Mouse (Mus musculus): Measurements from ENCODE around the gene Atp6v0a2. TPM values are rescaled to one million over a fixed set of nuclear protein-coding genes. Genes with fewer than 3 reads are reported as not detected.

Gene Atp6v0a2
- polyA plus RNA-seq, 1 experiment from 2014 or later = 29.2 TPM

GRCm38 (mm10) chr5:124729662-124730206 lies 101.4 kb downstream of the Atp6v0a2 start:
- TF ChIP-seq CTCF (IDR thresholded peaks at IDR 0.05; ENCODE audit: low read depth) (no peak), EP300 (optimal IDR thresholded peaks at IDR 0.05) (no peak)
- Histone ChIP-seq H3K4me2 (replicated peaks; ENCODE audit: low read depth) (peak overlapping the region; percentile 49), H3K27ac (replicated peaks) (no peak overlapping the region), H3K9me3 (ENCODE audit: control insufficient read depth, low read length) (no peaks in the 10 kb centered on the region), H3K4me3 (ENCODE audit: low read depth, low read length) (peak overlapping the region; percentile 22), H3K9ac (ENCODE audit: low read length) (no peak overlapping the region), H3K36me3 (ENCODE audit: control insufficient read depth, insufficient read depth, low read length) (no peaks in the 10 kb centered on the region), H3K4me1 (replicated peaks; ENCODE audit: control insufficient read depth, insufficient read depth) (0 out of 2 replicates have a peak, but pooled peaks cover 3% of the 10 kb centered on the region), H3K27me3 (ENCODE audit: control insufficient read depth, insufficient read depth, low read length) (no peaks in the 10 kb centered on the region)
- DNase-seq (ENCODE audit: low spot score) (peak; percentile 67), ATAC-seq (ENCODE audit: low FRiP score, low TSS enrichment) (peak; percentile 58; the same call in 1 of the 2 replicates)
- 11% methylated on average over 21 of the region's 21 CpGs for WGBS

- H3K4me3 ChIP-seq (ENCODE audit: low read depth, low read length) = no peak overlapping the region
- no peak overlapping the region for H3K4me2 ChIP-seq (replicated peaks; ENCODE audit: low read depth)
- DNase-seq (ENCODE audit: low spot score) = no peak
- H3K4me1 ChIP-seq (replicated peaks; ENCODE audit: control insufficient read depth, insufficient read depth) = 0 out of 2 replicates have a peak, but pooled peaks cover 3% of the 10 kb centered on the region
- no peak overlapping the region for H3K9ac ChIP-seq (ENCODE audit: low read length)
- no peak for ATAC-seq (ENCODE audit: low FRiP score, low TSS enrichment)
- TF ChIP-seq CTCF (IDR thresholded peaks at IDR 0.05; ENCODE audit: low read depth) (no peak), EP300 (optimal IDR thresholded peaks at IDR 0.05) (no peak)
- WGBS = 86% methylated on average over 12 of the region's 12 CpGs
- H3K36me3 ChIP-seq (ENCODE audit: control insufficient read depth, insufficient read depth, low read length) = no peaks in the 10 kb centered on the region
- no peaks in the 10 kb centered on the region for H3K27me3 ChIP-seq (ENCODE audit: control insufficient read depth, insufficient read depth, low read length)
- H3K9me3 ChIP-seq (ENCODE audit: control insufficient read depth, low read length) = no peaks in the 10 kb centered on the region
- H3K27ac ChIP-seq (replicated peaks) = no peak overlapping the region
Measured at GRCm38 (mm10) chr5:124733961-124734360, 105.6 kb downstream of the Atp6v0a2 start.

GRCm38 (mm10) chr5:124741898-124742599 lies 113.7 kb downstream of the Atp6v0a2 start:
- Histone ChIP-seq H3K27ac (replicated peaks) (no peak overlapping the region), H3K27me3 (ENCODE audit: control insufficient read depth, insufficient read depth, low read length) (no peaks in the 10 kb centered on the region), H3K36me3 (ENCODE audit: control insufficient read depth, insufficient read depth, low read length) (no peaks in the 10 kb centered on the region), H3K4me1 (replicated peaks; ENCODE audit: control insufficient read depth, insufficient read depth) (no peaks in the 10 kb centered on the region), H3K9me3 (ENCODE audit: control insufficient read depth, low read length) (no peaks in the 10 kb centered on the region), H3K4me3 (ENCODE audit: low read depth, low read length) (no peak overlapping the region), H3K9ac (ENCODE audit: low read length) (no peak overlapping the region), H3K4me2 (replicated peaks; ENCODE audit: low read depth) (no peak overlapping the region)
- no peak for ATAC-seq (ENCODE audit: low FRiP score, low TSS enrichment)
- TF ChIP-seq CTCF (IDR thresholded peaks at IDR 0.05; ENCODE audit: low read depth) (0 out of 2 replicates have a peak, but pooled peaks have one; percentile 10), EP300 (optimal IDR thresholded peaks at IDR 0.05) (no peak)
- no peak for DNase-seq (ENCODE audit: low spot score)
- WGBS = 96% methylated on average over 21 of the region's 21 CpGs

- H3K9me3 ChIP-seq (ENCODE audit: control insufficient read depth, low read length) = no peaks in the 10 kb centered on the region
- H3K27me3 ChIP-seq (ENCODE audit: control insufficient read depth, insufficient read depth, low read length) = no peaks in the 10 kb centered on the region
- H3K4me2 ChIP-seq (replicated peaks; ENCODE audit: low read depth) = no peak overlapping the region
- no peak overlapping the region for H3K27ac ChIP-seq (replicated peaks)
- ATAC-seq (ENCODE audit: low FRiP score, low TSS enrichment) (no peak), DNase-seq (ENCODE audit: low spot score) (no peak)
- 87% methylated on average over 3 of the region's 3 CpGs for WGBS
- H3K4me1 ChIP-seq (replicated peaks; ENCODE audit: control insufficient read depth, insufficient read depth) = no peaks in the 10 kb centered on the region
- H3K4me3 ChIP-seq (ENCODE audit: low read depth, low read length) = no peak overlapping the region
- no peak overlapping the region for H3K9ac ChIP-seq (ENCODE audit: low read length)
- H3K36me3 ChIP-seq (ENCODE audit: control insufficient read depth, insufficient read depth, low read length) = no peaks in the 10 kb centered on the region
- TF ChIP-seq EP300 (optimal IDR thresholded peaks at IDR 0.05) (no peak), CTCF (IDR thresholded peaks at IDR 0.05; ENCODE audit: low read depth) (no peak)
Measured at GRCm38 (mm10) chr5:124743841-124744240, 115.5 kb downstream of the Atp6v0a2 start.

- 93% methylated on average over 15 of the region's 15 CpGs for WGBS
- TF ChIP-seq CTCF (IDR thresholded peaks at IDR 0.05; ENCODE audit: low read depth) (no peak), EP300 (optimal IDR thresholded peaks at IDR 0.05) (no peak)
- no peak for ATAC-seq (ENCODE audit: low FRiP score, low TSS enrichment)
Measured at GRCm38 (mm10) chr5:124746220-124746619, 117.8 kb downstream of the Atp6v0a2 start.

GRCm38 (mm10) chr5:124748296-124748695 lies 119.9 kb downstream of the Atp6v0a2 start:
- Histone ChIP-seq H3K9me3 (ENCODE audit: control insufficient read depth, low read length) (no peaks in the 10 kb centered on the region), H3K36me3 (ENCODE audit: control insufficient read depth, insufficient read depth, low read length) (no peaks in the 10 kb centered on the region), H3K27me3 (ENCODE audit: control insufficient read depth, insufficient read depth, low read length) (no peaks in the 10 kb centered on the region), H3K4me2 (replicated peaks; ENCODE audit: low read depth) (no peak overlapping the region), H3K4me1 (replicated peaks; ENCODE audit: control insufficient read depth, insufficient read depth) (no peaks in the 10 kb centered on the region), H3K9ac (ENCODE audit: low read length) (no peak overlapping the region), H3K4me3 (ENCODE audit: low read depth, low read length) (no peak overlapping the region), H3K27ac (replicated peaks) (no peak overlapping the region)
- ATAC-seq (ENCODE audit: low FRiP score, low TSS enrichment) = no peak
- 84% methylated on average over 18 of the region's 18 CpGs for WGBS
- no peak for DNase-seq (ENCODE audit: low spot score)
- TF ChIP-seq CTCF (IDR thresholded peaks at IDR 0.05; ENCODE audit: low read depth) = no peak
- TF ChIP-seq EP300 (optimal IDR thresholded peaks at IDR 0.05) = no peak

More at GRCm38 (mm10) chr5:124746220-124746619, 117.8 kb downstream of the Atp6v0a2 start:
- no peaks in the 10 kb centered on the region for H3K9me3 ChIP-seq (ENCODE audit: control insufficient read depth, low read length)
- H3K9ac ChIP-seq (ENCODE audit: low read length) = no peak overlapping the region
- no peak overlapping the region for H3K27ac ChIP-seq (replicated peaks)
- no peaks in the 10 kb centered on the region for H3K36me3 ChIP-seq (ENCODE audit: control insufficient read depth, insufficient read depth, low read length)
- DNase-seq (ENCODE audit: low spot score) = no peak
- H3K4me3 ChIP-seq (ENCODE audit: low read depth, low read length) = no peak overlapping the region
- no peaks in the 10 kb centered on the region for H3K27me3 ChIP-seq (ENCODE audit: control insufficient read depth, insufficient read depth, low read length)
- H3K4me2 ChIP-seq (replicated peaks; ENCODE audit: low read depth) = no peak overlapping the region
- H3K4me1 ChIP-seq (replicated peaks; ENCODE audit: control insufficient read depth, insufficient read depth) = no peaks in the 10 kb centered on the region
